Mouse (Mus musculus): ENCODE results near the gene Ctsk.

DNA sequence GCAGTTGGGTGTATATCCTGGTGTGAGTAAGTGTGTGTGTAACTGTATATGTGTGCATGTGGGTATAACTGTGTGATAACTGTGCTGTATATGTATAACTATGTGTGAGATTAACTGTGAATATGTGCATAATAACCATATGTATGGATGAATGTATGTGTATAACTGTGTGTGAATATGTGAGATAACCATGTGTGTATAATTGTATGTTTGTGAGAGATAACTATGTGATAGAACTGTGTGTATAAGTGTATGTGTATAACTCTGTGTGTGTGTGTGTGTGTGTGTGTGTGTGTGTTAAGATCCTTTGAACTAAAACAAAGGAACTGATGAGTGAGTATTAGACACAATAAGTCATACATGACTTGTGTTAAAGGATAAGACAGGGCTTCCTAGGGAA, 27.1 kb downstream of the Ctsk start:
- no peak for TF ChIP-seq CTCF (conservative IDR thresholded peaks at IDR 0.05; ENCODE audit: insufficient read depth, insufficient read length, low read depth, low read length)
- no peak for TF ChIP-seq POLR2A (IDR thresholded peaks at IDR 0.05; ENCODE audit: low read depth, low read length)
